Mouse (Mus musculus) neural tube, embryonic 14.5 days (tissue): ENCODE data around the gene Scml2. TPM values are rescaled to one million over a fixed set of nuclear protein-coding genes. Genes with fewer than 3 reads are reported as not detected.
A peak's percentile ranks its signal among the peaks of the same experiment; 100 is the strongest.
"Not testable (repeated sequence)": the region's sequence is repeated elsewhere in the genome, so short reads cannot be mapped to it uniquely, and the experiment has no call there.

Experiments
- ATAC-seq: fragments of 200-750 bp; cut with Nextera tagmentation; 2 replicates; pipeline ENCODE4 v1.8.0; 2017; ENCODE audit warnings: low read depth, mild to moderate bottlenecking, moderate TSS enrichment, moderate library complexity
- H3K27ac ChIP-seq: fragments of 300-500 bp; sonication (generic); 2 replicates; pipeline ENCODE4 v1.5.1; 2014; ENCODE audit warnings: low read depth, mild to moderate bottlenecking, control low read depth, low read length, moderate library complexity, mixed read lengths
- H3K27me3 ChIP-seq: fragments of 300-500 bp; sonication (generic); 2 replicates; pipeline ENCODE4 v1.6.1; 2014; ENCODE audit warnings: low read length; ENCODE audit not compliant: control insufficient read depth, insufficient read depth
- H3K36me3 ChIP-seq: fragments of 300-500 bp; sonication (generic); 2 replicates; pipeline ENCODE4 v1.6.1; 2014; ENCODE audit warnings: low read length, mixed read lengths; ENCODE audit not compliant: control insufficient read depth, insufficient read depth
- H3K4me1 ChIP-seq: fragments of 300-500 bp; sonication (generic); 2 replicates; pipeline ENCODE4 v1.6.1; 2014; ENCODE audit warnings: low read length; ENCODE audit not compliant: control insufficient read depth, insufficient read depth
- H3K4me2 ChIP-seq: fragments of 300-500 bp; sonication (generic); 2 replicates; pipeline ENCODE4 v1.6.1; 2014; ENCODE audit warnings: mild to moderate bottlenecking, low read depth, low read length, control low read depth
- H3K4me3 ChIP-seq: fragments of 300-500 bp; sonication (generic); 2 replicates; pipeline ENCODE4 v1.5.1; 2014; ENCODE audit warnings: low read depth, low read length, control low read depth, mixed read lengths
- H3K9ac ChIP-seq: fragments of 300-500 bp; sonication (generic); replicated peaks from 2 replicates; pipeline ENCODE4 v1.6.1; 2014; ENCODE audit warnings: low read depth, mild to moderate bottlenecking, control low read depth, low read length, mixed read lengths
- H3K9me3 ChIP-seq: fragments of 300-500 bp; sonication (generic); 2 replicates; pipeline ENCODE4 v1.6.1; 2016; ENCODE audit warnings: low read length; ENCODE audit not compliant: control insufficient read depth
- WGBS: fragments of 180-500 bp; shearing (Covaris S2); extraction: QIAGEN DNeasy Blood & Tissue Kit; methylation state at CpG from one replicate; pipeline ENCODE4 v1.1.7; 2014; 5-methylcytosine and 5-hydroxymethylcytosine counted together
- polyA plus RNA-seq: library from polyadenylated mRNA; unstranded; fragments of >200 nt; fragmentation: Nextera tagmentation; extraction: Ambion mirVana; gene quantifications from 2 replicates; pipeline ENCODE4 v1.2.1, GENCODE M21; 2014

Scml2 gene
- polyA plus RNA-seq: 3.5 and 4.2 TPM in 2 replicates

- H3K27me3 ChIP-seq, H3K9ac ChIP-seq, H3K4me1 ChIP-seq, H3K36me3 ChIP-seq, ATAC-seq, H3K4me3 ChIP-seq, H3K27ac ChIP-seq, H3K4me2 ChIP-seq, H3K9me3 ChIP-seq: not testable (repeated sequence)
- WGBS: 93% methylated on average over 3 of the region's 14 CpGs
These were observed at the start of gene Scml2 for GRCm38 (mm10) chrX:161116893-161117292. Gene Scml2 (plus strand): TSS chrX:161117193.

- H3K27me3 ChIP-seq, H3K9me3 ChIP-seq, H3K4me1 ChIP-seq, H3K4me2 ChIP-seq, H3K36me3 ChIP-seq, H3K9ac ChIP-seq, H3K4me3 ChIP-seq, H3K27ac ChIP-seq, ATAC-seq: not testable (repeated sequence)
- 85% methylated on average over 6 of the region's 6 CpGs for WGBS
These were observed 41.4 kb upstream of the Scml2 start for GRCm38 (mm10) chrX:161075576-161075975.

- Histone ChIP-seq H3K4me3 (peak overlapping the region; percentile 49), H3K9ac (peak overlapping the region; percentile 46; the same call in 1 of the 2 replicates), H3K4me2 (peak overlapping the region; percentile 50), H3K4me1 (no peaks in the 10 kb centered on the region), H3K27me3 (no peaks in the 10 kb centered on the region), H3K27ac (no peak overlapping the region), H3K9me3 (no peaks in the 10 kb centered on the region), H3K36me3 (no peaks in the 10 kb centered on the region)
- 19% methylated on average over 22 of the region's 22 CpGs for WGBS
- ATAC-seq: peak; percentile 99
These were observed 45.5 kb downstream of the Scml2 start for GRCm38 (mm10) chrX:161162314-161163068.

DNA sequence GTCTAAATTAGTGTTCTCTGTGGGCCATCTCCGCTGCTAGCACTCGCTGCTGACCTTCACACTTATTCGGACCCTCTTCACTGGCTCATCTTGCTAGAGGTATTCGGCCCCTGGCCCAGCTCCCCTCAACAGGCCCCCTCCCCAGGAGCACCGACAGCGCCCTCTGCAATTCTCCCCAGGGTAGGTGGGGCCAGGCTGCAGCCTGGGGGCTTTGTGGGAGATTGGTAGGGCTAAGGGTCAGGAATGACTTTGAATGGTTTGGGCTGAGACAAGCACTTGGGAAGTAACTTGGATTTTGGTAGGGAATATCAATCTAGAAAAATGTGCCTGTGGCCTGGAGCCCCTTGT lies 46.0 kb downstream of the Scml2 start:
- peak; percentile 77 for ATAC-seq
- H3K9ac ChIP-seq: peak overlapping the region; percentile 46; the same call in 1 of the 2 replicates
- H3K36me3 ChIP-seq: no peaks in the 10 kb centered on the region
- 17% methylated on average over 6 of the region's 6 CpGs for WGBS
- H3K27me3 ChIP-seq: no peaks in the 10 kb centered on the region
- no peaks in the 10 kb centered on the region for H3K4me1 ChIP-seq
- H3K27ac ChIP-seq: no peak overlapping the region
- no peaks in the 10 kb centered on the region for H3K9me3 ChIP-seq
- H3K4me3 ChIP-seq: peak overlapping the region; percentile 49
- peak overlapping the region; percentile 50 for H3K4me2 ChIP-seq

DNA sequence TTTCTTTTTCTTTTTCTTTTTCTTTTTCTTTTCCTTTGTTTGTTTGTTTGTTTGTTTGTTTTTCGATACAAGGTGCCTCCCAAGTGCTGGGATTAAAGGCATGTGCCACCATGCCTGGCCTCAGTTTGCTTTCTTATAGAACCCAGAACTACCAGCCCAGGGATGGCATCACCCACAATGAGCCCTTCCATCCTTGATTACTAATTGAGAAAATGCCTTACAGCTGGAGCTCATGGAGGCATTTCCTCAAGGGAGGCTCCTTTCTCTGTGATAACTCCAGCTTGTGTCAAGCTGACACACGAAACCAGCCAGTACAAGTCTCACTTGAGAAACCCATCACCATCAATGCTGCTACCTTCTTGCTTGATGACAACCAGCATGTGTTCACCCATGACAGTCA lies 170.2 kb downstream of the Scml2 start, which contains the start of gene Gm15262:
TSS of gene Gm15262 (plus strand) at position 301 of the 400 bp plus-strand sequence.
- H3K9ac ChIP-seq, H3K27ac ChIP-seq, ATAC-seq, H3K36me3 ChIP-seq, H3K4me1 ChIP-seq, H3K4me3 ChIP-seq, H3K27me3 ChIP-seq, H3K9me3 ChIP-seq, H3K4me2 ChIP-seq: not testable (repeated sequence)
- 76% methylated on average over 2 of the region's 2 CpGs for WGBS

Other genes starting within 250 kb of the Scml2 start
- 0.16 and 0.17 TPM in 2 replicates for gene Gja6, start 210.1 kb upstream of the Scml2 start, polyA plus RNA-seq
- 6.4 and 10.7 TPM in 2 replicates for gene Cdkl5, start 122.5 kb upstream of the Scml2 start, polyA plus RNA-seq
- not detected in 2 replicates for gene Gm15262, start 170.3 kb downstream of the Scml2 start, polyA plus RNA-seq